Mouse (Mus musculus): ENCODE measurements around the gene Stim2. TPM values are rescaled to one million over a fixed set of nuclear protein-coding genes. Genes with fewer than 3 reads are reported as not detected.

Stim2 gene
- polyA plus RNA-seq, 1 experiment = not detected

- no peak overlapping the region for H3K27ac ChIP-seq (ENCODE audit: insufficient read depth, low read depth, low read length)
- 89% methylated on average over 1 of the region's 1 CpGs for WGBS
- TF ChIP-seq POLR2A (IDR thresholded peaks at IDR 0.05; ENCODE audit: insufficient read depth, low read depth, low read length) (no peak), CTCF (IDR thresholded peaks at IDR 0.05; ENCODE audit: insufficient read depth, low read depth, low read length) (no peak)
- H3K4me1 ChIP-seq (ENCODE audit: control insufficient read depth, insufficient read depth, low read length) = no peaks in the 10 kb centered on the region
- H3K4me3 ChIP-seq (ENCODE audit: insufficient read depth, low read depth, low read length) = no peak overlapping the region
Measured at GRCm38 (mm10) chr5:53987496-53987895, 10.8 kb upstream of the Stim2 start.

DNA sequence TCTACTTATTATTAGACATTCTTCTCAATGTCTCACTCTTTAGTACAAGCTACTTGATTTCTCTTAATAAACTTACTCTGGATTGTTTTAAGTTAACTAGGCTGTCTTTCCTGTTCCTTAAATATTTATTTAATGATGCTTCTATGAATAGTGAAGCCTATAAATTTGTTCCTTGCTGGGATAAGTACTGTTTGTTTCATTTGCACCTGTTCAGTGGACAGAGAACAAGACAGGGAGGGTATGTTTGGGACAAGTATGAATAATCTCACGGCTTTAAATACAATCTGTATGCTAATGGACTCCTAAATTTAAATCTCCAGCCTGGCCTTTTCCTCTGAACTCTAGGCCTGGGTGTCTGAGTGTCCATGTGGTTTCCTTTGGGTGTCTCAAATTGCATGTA, 10.2 kb upstream of the Stim2 start:
- WGBS = 81% methylated on average over 1 of the region's 1 CpGs

GRCm38 (mm10) chr5:53992616-53993015, 5.7 kb upstream of the Stim2 start:
- no peak overlapping the region for H3K27ac ChIP-seq (ENCODE audit: insufficient read depth, low read depth, low read length)
- no peak for TF ChIP-seq POLR2A (IDR thresholded peaks at IDR 0.05; ENCODE audit: insufficient read depth, low read depth, low read length)
- TF ChIP-seq CTCF (IDR thresholded peaks at IDR 0.05; ENCODE audit: insufficient read depth, low read depth, low read length) = no peak
- WGBS = 40% methylated on average over 7 of the region's 7 CpGs
- no peak overlapping the region for H3K4me3 ChIP-seq (ENCODE audit: insufficient read depth, low read depth, low read length)
- H3K4me1 ChIP-seq (ENCODE audit: control insufficient read depth, insufficient read depth, low read length) = no peaks in the 10 kb centered on the region

More for the DNA sequence above, 10.2 kb upstream of the Stim2 start:
- Histone ChIP-seq H3K4me1 (ENCODE audit: control insufficient read depth, insufficient read depth, low read length) (no peaks in the 10 kb centered on the region), H3K4me3 (ENCODE audit: insufficient read depth, low read depth, low read length) (no peak overlapping the region), H3K27ac (ENCODE audit: insufficient read depth, low read depth, low read length) (no peak overlapping the region)
- TF ChIP-seq POLR2A (IDR thresholded peaks at IDR 0.05; ENCODE audit: insufficient read depth, low read depth, low read length) (no peak), CTCF (IDR thresholded peaks at IDR 0.05; ENCODE audit: insufficient read depth, low read depth, low read length) (no peak)

- no peak for TF ChIP-seq POLR2A (IDR thresholded peaks at IDR 0.05; ENCODE audit: insufficient read depth, low read depth, low read length)
- TF ChIP-seq CTCF (IDR thresholded peaks at IDR 0.05; ENCODE audit: insufficient read depth, low read depth, low read length) = no peak
- H3K27ac ChIP-seq (ENCODE audit: insufficient read depth, low read depth, low read length) = no peak overlapping the region
- H3K4me3 ChIP-seq (ENCODE audit: insufficient read depth, low read depth, low read length) = no peak overlapping the region
- no peaks in the 10 kb centered on the region for H3K4me1 ChIP-seq (ENCODE audit: control insufficient read depth, insufficient read depth, low read length)
- 82% methylated on average over 4 of the region's 4 CpGs for whole genome bisulfite sequencing
Measured at GRCm38 (mm10) chr5:53994576-53994975, 3.7 kb upstream of the Stim2 start.

DNA sequence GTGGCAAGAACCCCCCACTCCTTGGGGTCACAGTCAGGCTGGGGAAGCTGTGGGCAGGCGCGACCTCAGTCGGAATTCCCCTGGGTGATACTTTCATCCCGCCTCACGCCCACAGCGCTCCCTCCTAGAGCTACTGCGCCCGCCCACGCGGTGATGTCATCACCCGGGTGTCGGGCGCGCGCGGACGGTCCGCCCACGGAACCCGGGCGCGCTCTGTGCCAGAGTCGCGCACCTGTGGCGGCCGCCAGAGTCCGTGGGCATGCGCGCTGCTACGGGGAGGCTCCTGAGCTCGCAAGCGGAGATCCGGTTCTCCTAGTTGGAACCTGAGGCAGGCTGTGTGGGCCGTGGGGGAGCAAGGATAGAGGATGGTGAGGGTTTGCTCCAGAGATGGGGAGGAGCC, 3.0 kb upstream of the Stim2 start:
- H3K4me1 ChIP-seq (ENCODE audit: control insufficient read depth, insufficient read depth, low read length) = no peaks in the 10 kb centered on the region
- TF ChIP-seq CTCF (IDR thresholded peaks at IDR 0.05; ENCODE audit: insufficient read depth, low read depth, low read length) = no peak
- TF ChIP-seq POLR2A (IDR thresholded peaks at IDR 0.05; ENCODE audit: insufficient read depth, low read depth, low read length) = peak; percentile 50
- under 1% methylated on average over 34 of the region's 34 CpGs for WGBS
- peak overlapping the region; percentile 59 for H3K4me3 ChIP-seq (ENCODE audit: insufficient read depth, low read depth, low read length)
- 0 out of 2 replicates have a peak overlapping the region, but pooled peaks have one; percentile 1 for H3K27ac ChIP-seq (ENCODE audit: insufficient read depth, low read depth, low read length)

DNA sequence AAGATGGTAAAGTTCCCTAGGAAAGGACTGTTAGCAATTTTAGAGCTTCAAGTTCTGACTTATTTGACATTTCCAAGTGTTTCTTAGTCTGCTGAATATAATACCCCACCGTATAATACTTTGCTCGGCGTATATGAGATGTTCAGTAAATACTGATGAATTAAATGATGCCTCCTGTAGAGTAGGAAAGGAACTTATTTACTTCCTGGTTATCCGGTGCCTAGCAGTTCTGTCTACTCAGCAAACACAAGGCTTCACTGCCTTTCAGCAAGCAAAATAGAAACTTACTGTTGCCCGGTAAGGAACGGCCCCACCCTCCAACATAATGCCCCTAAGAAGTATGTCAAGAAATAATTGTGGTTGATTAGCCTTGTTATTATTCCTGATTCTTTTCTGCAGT, 1.5 kb upstream of the Stim2 start:
- H3K4me3 ChIP-seq (ENCODE audit: insufficient read depth, low read depth, low read length) = no peak overlapping the region
- TF ChIP-seq CTCF (IDR thresholded peaks at IDR 0.05; ENCODE audit: insufficient read depth, low read depth, low read length) (no peak), POLR2A (IDR thresholded peaks at IDR 0.05; ENCODE audit: insufficient read depth, low read depth, low read length) (no peak)
- H3K27ac ChIP-seq (ENCODE audit: insufficient read depth, low read depth, low read length) = no peak overlapping the region
- H3K4me1 ChIP-seq (ENCODE audit: control insufficient read depth, insufficient read depth, low read length) = no peaks in the 10 kb centered on the region
- 87% methylated on average over 6 of the region's 6 CpGs for WGBS

DNA sequence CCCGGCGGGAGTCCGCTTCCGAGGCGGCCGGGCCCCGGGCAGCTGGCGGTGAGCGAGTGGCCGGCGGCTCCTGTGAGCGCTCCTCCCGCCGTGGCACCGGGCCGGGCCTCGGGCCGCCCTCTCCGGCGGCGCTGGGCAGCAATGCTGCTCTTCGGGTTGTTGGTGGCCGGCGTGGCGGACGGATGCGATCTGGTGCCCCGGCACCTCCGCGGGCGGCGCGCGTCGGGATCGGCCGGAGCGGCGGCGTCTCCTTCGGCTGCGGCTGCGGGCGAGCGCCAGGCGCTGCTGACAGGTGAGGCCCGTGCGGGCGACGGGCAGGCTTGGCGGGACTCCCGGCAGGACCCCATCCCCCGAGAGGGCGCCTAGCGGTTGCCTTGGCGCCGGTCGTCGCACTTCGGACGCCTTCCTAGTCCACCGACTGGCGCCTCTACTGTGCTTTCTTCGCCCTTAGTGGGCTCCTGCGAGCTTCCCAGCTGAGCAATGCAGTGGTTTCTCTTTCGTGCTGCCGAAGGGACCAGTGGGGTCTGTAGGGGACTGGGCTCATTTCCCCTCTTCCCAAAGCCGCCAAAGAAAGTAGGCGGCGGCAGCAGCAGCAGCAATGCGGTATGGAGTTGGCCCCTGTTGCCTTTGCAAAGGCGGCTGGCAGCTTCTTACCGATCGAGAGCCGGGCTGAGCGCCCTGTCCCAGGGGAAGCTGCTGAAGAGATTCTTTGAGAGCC, 603 bp downstream of the Stim2 start:
- peak overlapping the region; percentile 83 for H3K27ac ChIP-seq (ENCODE audit: insufficient read depth, low read depth, low read length)
- peak overlapping the region; percentile 95 for H3K4me3 ChIP-seq (ENCODE audit: insufficient read depth, low read depth, low read length)
- H3K4me1 ChIP-seq (ENCODE audit: control insufficient read depth, insufficient read depth, low read length) = no peaks in the 10 kb centered on the region
- WGBS = under 1% methylated on average over 74 of the region's 76 CpGs
- TF ChIP-seq CTCF (IDR thresholded peaks at IDR 0.05; ENCODE audit: insufficient read depth, low read depth, low read length) (no peak), POLR2A (IDR thresholded peaks at IDR 0.05; ENCODE audit: insufficient read depth, low read depth, low read length) (no peak)

DNA sequence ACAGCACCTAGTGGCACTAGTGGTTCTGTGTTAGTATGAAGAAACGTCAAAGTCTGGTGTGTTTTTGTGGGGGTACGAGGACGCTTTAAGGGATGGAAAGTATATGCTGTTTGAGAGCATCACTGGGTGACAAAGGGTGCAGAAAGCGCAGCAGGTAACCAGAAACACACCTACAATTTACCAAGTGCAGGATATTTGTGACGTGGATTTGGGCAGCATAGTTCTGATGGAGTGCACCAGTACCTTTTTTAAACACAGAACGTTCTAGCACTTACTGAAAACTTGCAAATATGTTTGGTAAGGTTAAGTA, 1.1 kb downstream of the Stim2 start:
- Histone ChIP-seq H3K27ac (ENCODE audit: insufficient read depth, low read depth, low read length) (peak overlapping the region; percentile 83), H3K4me1 (ENCODE audit: control insufficient read depth, insufficient read depth, low read length) (no peaks in the 10 kb centered on the region), H3K4me3 (ENCODE audit: insufficient read depth, low read depth, low read length) (peak overlapping the region; percentile 95)
- 0% methylated on average over 6 of the region's 6 CpGs for WGBS
- no peak for TF ChIP-seq POLR2A (IDR thresholded peaks at IDR 0.05; ENCODE audit: insufficient read depth, low read depth, low read length)
- no peak for TF ChIP-seq CTCF (IDR thresholded peaks at IDR 0.05; ENCODE audit: insufficient read depth, low read depth, low read length)

DNA sequence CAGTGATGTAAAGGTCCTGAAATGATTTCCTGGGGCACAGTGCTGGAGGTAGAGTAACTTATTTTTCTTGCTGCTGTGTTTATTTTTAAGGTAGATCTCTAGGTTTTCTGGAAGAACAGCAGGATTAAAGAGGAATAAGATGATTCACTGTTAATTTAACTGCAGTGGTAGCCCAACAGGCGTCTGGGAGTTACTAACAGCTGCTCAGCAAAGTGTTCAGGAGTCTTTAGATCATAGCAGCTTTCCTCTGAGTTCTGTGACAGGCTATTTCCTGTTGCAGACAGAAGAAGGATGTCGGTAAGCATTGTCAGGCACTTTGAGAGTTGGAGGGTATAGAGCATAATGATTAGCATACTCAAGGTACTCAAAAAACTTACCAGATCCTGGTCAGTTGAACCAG, 1.5 kb downstream of the Stim2 start:
- no peaks in the 10 kb centered on the region for H3K4me1 ChIP-seq (ENCODE audit: control insufficient read depth, insufficient read depth, low read length)
- H3K27ac ChIP-seq (ENCODE audit: insufficient read depth, low read depth, low read length) = no peak overlapping the region
- WGBS = 1% methylated on average over 2 of the region's 2 CpGs
- TF ChIP-seq POLR2A (IDR thresholded peaks at IDR 0.05; ENCODE audit: insufficient read depth, low read depth, low read length) (no peak), CTCF (IDR thresholded peaks at IDR 0.05; ENCODE audit: insufficient read depth, low read depth, low read length) (no peak)
- no peak overlapping the region for H3K4me3 ChIP-seq (ENCODE audit: insufficient read depth, low read depth, low read length)

All from olfactory bulb, adult 2 months (tissue).